Mouse (Mus musculus): ENCODE measurements around the gene Ppm1h. TPM values are rescaled to one million over a fixed set of nuclear protein-coding genes. Genes with fewer than 3 reads are reported as not detected.
A peak's percentile ranks its signal among the peaks of the same experiment; 100 is the strongest.

The Ppm1h gene
- total RNA-seq, 2 experiments from 2014 or later, result 78.2 to 78.5 TPM

- DNase-seq (ENCODE audit: extremely low spot score in 1 of 2, low spot score in 1 of 2), result no peak
Observed at GRCm38 (mm10) chr10:122885301-122885700, 206.7 kb downstream of the Ppm1h start.

DNA sequence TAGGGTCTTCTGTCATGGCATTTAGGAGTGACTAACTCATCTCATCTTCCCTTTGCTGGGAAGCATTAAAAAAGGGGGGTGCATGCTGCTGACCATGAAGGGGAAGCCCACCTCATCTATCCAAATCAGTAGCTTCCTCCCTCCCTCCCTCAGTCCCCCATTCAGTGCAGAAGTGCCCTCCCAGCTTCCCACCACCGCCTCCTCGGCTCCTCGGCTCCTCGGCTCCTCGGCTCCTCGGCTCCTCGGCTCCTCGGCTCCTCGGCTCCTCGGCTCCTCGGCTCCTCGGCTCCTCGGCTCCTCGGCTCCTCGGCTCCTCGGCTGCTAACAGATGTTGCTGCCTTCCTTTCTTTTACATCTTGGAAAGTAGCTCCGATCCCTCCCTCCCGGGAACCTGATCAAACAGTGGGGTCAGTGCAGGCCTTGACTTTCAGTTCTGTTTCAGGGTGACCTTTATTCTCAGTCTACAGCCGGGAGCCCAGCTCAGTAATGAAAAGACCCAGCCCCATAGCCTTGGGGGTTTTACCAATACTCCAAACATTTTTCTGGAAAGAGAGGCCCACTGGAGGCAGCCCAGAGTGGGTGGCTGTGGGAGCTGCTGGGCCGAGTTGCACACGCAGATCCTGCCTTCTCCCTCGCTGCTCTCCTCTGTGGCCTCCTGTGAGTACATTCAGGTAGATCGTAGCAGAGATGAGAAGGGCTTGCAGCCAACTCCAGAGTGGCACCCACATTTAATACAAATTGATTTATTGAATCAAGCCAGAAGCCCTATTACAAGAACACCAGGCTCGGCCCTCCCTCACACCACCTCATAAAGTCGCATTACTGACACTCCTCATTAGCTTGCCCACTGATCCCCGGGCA, 207.7 kb downstream of the Ppm1h start:
- DNase-seq (ENCODE audit: extremely low spot score in 1 of 2, low spot score in 1 of 2), result peak; percentile 25 to 44

DNA sequence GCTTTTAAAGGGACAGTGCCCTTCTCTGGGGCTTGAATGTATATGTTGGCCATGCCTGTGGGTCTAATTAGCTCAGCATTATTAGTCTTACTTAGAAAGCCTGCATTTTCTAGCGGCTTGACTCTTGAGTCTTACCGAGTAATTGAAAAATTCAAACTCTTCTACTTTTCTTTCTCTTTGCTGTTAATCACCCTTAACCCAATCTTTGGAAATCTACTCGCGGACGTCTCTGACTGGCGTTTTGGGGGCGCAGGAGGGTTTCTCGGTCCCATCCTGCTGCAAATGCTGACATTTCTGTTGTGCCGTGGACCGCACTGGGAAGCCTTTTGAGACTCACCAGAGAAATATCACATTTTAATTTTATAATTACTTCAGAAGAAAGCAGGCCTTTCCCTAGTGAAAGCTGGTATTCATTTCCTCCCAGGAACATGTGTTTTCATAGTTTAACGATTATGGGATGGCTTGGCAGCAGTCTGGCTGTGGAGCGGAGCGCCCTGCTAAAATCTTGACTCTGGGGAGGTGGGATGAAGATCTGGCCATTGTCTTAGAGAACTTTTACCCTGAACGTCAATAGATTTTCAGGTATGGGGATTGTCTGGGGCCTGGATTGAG, 208.5 kb downstream of the Ppm1h start:
- DNase-seq (ENCODE audit: extremely low spot score in 1 of 2, low spot score in 1 of 2), result no peak

DNA sequence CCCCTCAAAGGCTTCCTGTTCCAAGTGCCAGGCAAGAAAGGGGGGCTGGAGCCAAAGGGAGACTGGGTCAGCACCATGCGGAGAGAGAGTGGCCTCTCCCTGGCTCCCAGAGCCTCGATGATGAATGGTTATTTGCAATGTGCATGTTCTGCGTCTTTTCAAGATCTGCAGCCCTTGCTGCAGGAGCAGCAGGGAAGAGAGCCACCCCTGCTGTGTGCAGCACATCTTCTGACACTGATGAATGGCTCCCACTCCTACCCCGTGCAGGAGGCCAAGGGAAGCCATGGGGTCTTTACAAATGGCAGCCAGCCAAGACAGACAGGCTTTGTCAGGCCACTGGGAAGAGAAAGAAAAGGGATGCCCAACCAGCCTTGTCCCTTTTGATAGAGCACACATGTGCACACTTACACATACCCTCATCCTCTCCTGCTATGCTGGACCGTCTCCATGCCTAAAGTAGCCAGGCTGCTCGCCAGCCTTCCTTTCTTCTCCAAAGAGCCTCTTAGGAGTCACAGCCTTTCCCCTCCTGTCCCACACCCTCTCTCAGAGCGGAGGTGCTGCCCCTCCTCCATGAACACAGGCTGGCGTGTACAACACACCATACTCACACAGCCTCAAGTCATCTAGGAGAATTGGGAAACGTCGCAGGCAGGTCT, 209.1 kb downstream of the Ppm1h start:
- no peak for DNase-seq (ENCODE audit: extremely low spot score in 1 of 2, low spot score in 1 of 2)

- DNase-seq (ENCODE audit: extremely low spot score in 1 of 2, low spot score in 1 of 2), result no peak
Observed at GRCm38 (mm10) chr10:122890682-122891350, 212.3 kb downstream of the Ppm1h start.

GRCm38 (mm10) chr10:122891461-122891860, 212.9 kb downstream of the Ppm1h start:
- DNase-seq (ENCODE audit: extremely low spot score in 1 of 2, low spot score in 1 of 2), result no peak

DNA sequence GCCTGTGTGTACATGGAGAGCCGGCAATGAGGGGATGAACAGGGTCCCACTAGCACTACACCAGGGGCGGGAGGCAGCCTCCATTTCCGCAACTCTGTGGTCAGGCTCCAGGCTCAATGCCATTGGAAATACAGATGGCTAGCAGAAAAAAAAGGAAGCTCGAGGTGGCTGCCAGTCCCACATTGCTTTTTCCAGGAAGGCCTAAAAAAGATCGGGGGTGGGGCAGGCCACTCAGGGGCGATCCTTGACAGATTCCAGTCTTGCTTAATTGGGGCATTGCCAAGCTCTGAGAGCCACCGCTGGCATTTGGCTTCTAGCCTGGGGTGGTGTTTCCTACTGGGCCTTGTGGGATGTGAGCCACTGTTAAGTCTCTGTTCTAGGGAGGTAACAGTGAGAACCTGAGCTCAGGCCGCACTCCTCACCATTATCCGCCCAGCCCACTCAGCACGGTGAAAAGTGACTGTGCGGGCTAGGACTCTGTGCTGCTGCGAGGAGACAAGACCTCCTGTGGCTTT, 216.1 kb downstream of the Ppm1h start:
- no peak for DNase-seq (ENCODE audit: extremely low spot score in 1 of 2, low spot score in 1 of 2)

GRCm38 (mm10) chr10:122895121-122895770, 216.7 kb downstream of the Ppm1h start:
- DNase-seq (ENCODE audit: extremely low spot score in 1 of 2, low spot score in 1 of 2), result peak in 1 of 2 experiments; percentile 54

DNA sequence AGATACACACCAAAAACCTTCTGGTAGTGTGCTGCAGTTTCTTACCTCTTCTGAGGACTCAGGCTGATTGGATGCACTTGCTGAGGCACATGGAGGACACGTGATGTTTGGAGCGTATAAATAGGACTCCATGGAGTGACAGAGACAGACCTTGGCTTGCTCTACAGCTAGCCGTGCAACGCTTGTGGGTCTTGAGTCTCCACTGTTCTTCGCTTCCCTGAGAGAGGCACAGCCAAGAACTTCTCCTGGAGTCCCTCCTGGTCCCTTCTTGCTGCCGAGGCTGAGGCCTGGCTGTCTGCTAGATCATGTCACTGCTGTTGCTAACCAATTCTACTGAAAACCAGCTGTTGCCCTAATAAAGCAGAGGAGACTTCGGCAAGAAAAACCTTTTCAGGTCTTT, 221.4 kb downstream of the Ppm1h start:
- no peak for DNase-seq (ENCODE audit: extremely low spot score in 1 of 2, low spot score in 1 of 2)

DNA sequence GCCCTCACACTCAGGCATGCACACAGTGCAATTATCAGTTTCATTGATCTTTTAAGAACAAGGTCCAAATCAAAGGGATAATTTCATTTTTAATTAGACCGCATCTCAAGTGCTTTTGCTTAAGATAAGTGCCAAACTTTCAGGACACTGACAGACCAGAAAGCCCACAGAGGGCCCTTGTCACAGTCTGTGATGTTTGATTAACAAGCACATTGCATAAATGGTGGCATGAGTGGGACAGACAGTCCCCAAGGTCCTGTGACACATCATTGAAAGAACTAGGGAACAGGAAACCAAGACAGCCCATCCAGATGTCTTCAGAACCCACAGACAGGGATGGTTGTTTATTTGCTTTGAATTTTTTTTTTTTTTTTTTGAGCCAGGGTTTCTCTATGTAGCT, 221.9 kb downstream of the Ppm1h start:
- DNase-seq (ENCODE audit: extremely low spot score in 1 of 2, low spot score in 1 of 2), result no peak

- DNase-seq (ENCODE audit: extremely low spot score in 1 of 2, low spot score in 1 of 2), result no peak
Observed at GRCm38 (mm10) chr10:122901379-122901778, 222.8 kb downstream of the Ppm1h start.

GRCm38 (mm10) chr10:122909406-122910032, 231.0 kb downstream of the Ppm1h start:
- DNase-seq (ENCODE audit: extremely low spot score in 1 of 2, low spot score in 1 of 2), result no peak

DNA sequence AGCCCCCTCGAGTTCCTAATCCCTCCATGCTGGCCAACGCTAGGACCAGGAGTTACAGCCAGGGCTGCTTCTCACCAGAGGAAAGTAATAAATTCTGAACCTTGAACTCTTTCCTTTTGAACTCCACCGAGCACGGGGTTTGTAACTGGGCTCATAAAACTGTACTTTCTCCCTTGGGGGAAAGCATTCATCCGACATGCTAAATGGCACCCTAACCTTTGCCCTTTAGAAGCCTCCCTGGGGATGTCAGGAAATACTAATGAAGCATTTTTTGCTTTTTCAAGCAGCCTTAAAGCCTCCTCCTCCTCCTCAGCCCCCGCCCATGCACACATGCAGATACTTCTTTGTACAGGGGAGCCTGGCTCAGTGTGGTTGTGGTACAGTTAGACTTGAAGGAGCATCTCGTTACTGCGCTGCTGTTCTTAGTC, 232.2 kb downstream of the Ppm1h start:
- no peak for DNase-seq (ENCODE audit: extremely low spot score in 1 of 2, low spot score in 1 of 2)

DNA sequence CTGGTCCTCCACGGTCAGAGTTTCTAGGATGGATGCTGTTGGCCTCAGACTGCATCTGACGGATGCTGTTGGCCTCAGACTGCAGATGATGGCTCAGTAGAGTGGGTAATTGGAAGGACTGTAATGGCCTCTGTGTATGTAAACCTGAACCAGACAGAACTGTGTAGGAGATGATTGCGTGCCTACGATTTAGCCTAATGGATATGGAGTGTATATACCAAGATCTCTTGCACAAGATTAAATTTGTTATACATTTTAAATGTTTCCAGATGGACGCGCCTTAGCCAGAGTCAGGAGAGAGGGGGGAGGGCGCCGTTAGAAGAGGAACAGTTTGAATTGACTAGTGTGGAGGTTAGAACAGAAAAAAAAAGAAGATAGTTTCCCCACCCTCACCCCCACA, 233.1 kb downstream of the Ppm1h start:
- DNase-seq (ENCODE audit: extremely low spot score in 1 of 2, low spot score in 1 of 2), result no peak

DNA sequence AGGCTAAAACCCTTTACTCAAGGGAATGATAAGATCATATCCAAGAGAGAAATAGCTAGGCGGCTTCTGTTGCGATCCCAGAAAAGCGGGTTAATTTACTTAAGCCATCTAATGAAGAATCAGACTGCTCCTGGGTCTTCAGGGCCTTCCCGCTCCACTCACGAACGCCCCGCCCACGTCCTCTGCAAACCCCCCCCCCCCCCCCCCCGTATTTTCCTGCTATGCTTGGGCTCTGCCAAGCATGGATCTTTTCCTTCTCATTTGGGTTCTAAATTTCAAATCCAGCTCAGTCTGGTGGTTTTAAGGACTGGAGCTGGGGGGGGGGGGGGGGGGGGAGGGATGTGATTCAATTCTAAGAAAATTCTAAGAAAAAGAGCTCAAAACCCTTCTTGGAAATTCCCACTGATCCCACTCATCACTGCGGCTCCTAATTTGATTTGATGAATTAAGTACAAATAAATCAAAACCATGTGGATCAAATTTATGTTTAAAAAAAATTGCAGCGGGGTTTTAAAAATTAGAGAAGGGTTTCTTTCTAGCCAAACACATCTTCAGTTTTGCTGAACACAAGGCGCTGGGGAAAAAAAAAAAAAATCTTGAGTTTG, 233.6 kb downstream of the Ppm1h start:
- no peak for DNase-seq (ENCODE audit: extremely low spot score in 1 of 2, low spot score in 1 of 2)

DNA sequence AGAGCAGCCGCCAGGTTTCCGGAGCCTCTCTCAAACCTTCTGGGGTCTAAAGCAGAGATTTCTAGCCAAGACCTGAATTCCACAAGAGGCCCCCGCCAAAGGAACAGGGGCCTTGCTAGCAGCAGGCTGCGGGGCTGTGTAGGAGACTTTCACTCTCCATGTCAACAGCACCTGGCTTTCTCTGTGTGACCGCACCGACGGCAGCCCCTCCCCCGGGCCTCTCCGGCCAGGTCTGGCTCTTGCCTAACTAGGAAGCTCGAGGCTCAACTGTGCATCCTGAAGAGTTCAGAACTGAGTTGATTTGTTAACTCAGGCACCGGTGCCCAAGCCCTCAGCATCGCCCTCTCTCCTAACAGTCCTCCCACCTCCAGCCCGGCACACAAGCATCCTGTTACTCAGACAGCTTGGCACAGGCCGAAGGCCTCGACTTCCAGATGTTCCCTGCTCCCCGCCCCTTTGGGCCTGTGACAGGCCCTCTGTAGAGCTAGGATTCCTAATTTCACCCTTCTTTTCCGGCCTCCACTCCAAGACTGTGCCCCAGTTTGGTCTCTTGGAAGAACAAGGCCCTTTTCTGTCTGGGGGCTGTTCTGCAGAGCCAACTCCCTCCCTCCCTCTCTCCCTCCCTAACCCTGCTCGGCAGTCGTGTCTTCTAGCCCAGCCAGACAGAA, 234.3 kb downstream of the Ppm1h start:
- peak; percentile 35 to 59 for DNase-seq (ENCODE audit: extremely low spot score in 1 of 2, low spot score in 1 of 2)

DNA sequence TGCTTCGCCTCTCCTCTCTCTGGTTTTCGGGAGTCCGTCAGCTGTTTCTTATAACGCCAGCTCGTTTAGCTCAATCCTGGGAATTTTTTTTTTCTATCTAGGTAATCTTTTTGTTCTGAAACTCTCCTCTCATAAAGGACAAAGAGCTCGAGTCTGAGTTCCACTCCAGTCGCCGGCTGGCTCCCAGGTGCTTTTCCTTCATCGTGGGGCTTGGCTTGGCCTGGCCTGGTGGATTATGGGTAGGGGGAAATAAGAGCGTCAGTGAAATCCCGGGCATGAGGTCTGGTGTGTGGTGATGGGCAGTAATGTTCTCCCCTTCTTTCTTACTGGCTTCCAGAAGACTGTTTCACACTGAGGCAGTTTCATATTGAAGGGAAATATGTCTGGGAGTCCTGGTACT, 234.8 kb downstream of the Ppm1h start:
- no peak for DNase-seq (ENCODE audit: extremely low spot score in 1 of 2, low spot score in 1 of 2)

GRCm38 (mm10) chr10:122915905-122916304, 237.3 kb downstream of the Ppm1h start:
- DNase-seq (ENCODE audit: extremely low spot score in 1 of 2, low spot score in 1 of 2), result no peak
